Mouse (Mus musculus) liver, adult 2 months (tissue): ENCODE results near the gene Pnma1. TPM values are rescaled to one million over a fixed set of nuclear protein-coding genes. Genes with fewer than 3 reads are reported as not detected.

Experiments
- DNase-seq: peaks from one replicate; pipeline ENCODE4 v3.0.0-alpha.2; 2011; ENCODE audit warnings: low read depth, low spot score; ENCODE audit errors: extremely low read depth
- H3K27ac ChIP-seq: fragments of 200-500 bp; replicated peaks from 2 replicates; pipeline ENCODE4 v1.5.1; 2012; ENCODE audit warnings: low read depth, mild to moderate bottlenecking, control low read depth, inconsistent platforms, low read length; ENCODE audit not compliant: insufficient read depth
- H3K27me3 ChIP-seq: fragments of 200-500 bp; 2 replicates; pipeline ENCODE4 v1.6.1; 2012; ENCODE audit warnings: mild to moderate bottlenecking, moderate library complexity, low read length, inconsistent platforms; ENCODE audit not compliant: control insufficient read depth, insufficient read depth
- H3K36me3 ChIP-seq: fragments of 200-500 bp; 2 replicates; pipeline ENCODE4 v1.6.1; 2012; ENCODE audit warnings: low read length, inconsistent platforms; ENCODE audit not compliant: control insufficient read depth, insufficient read depth
- H3K4me1 ChIP-seq: fragments of 200-500 bp; 2 replicates; pipeline ENCODE4 v1.6.1; 2011; ENCODE audit warnings: low read length; ENCODE audit not compliant: control insufficient read depth, insufficient read depth
- H3K4me3 ChIP-seq: fragments of 200-500 bp; 2 replicates; pipeline ENCODE4 v1.5.1; 2011; ENCODE audit warnings: low read depth, mild to moderate bottlenecking, control low read depth, low read length, moderate library complexity; ENCODE audit not compliant: insufficient read depth
- H3K79me2 ChIP-seq: fragments of 200-500 bp; 2 replicates; pipeline ENCODE4 v1.6.1; 2012; ENCODE audit warnings: inconsistent platforms, mild to moderate bottlenecking, low read length, moderate library complexity; ENCODE audit not compliant: control insufficient read depth, insufficient read depth
- H3K9ac ChIP-seq: fragments of 200-500 bp; 2 replicates; pipeline ENCODE4 v1.6.1; 2012; ENCODE audit warnings: low read depth, mild to moderate bottlenecking, control low read depth, inconsistent platforms, low read length
- CTCF ChIP-seq: fragments of 200-500 bp; IDR thresholded peaks from 2 replicates; pipeline ENCODE4 v1.5.1; 2011; ENCODE audit warnings: low read depth, low read length, control low read depth
- POLR2A ChIP-seq: fragments of 200-500 bp; IDR thresholded peaks from 2 replicates; pipeline ENCODE4 v1.6.1; 2011; ENCODE audit warnings: low read length, control low read depth; ENCODE audit not compliant: insufficient read depth; ENCODE audit errors: extremely low read depth
- whole genome bisulfite sequencing: fragments of 180-500 bp; shearing (Covaris S2); methylation state at CpG from one replicate; pipeline ENCODE4 v1.1.7; 2018; 5-methylcytosine and 5-hydroxymethylcytosine counted together
- polyA plus RNA-seq: library from polyadenylated mRNA; depleted of rRNA; stranded (reverse); fragments of >200 nt; gene quantifications from 2 replicates; pipeline ENCODE4 v1.2.3, GENCODE M21; 2012
- total RNA-seq: library from RNA; depleted of rRNA; stranded (reverse); fragments of >200 nt; gene quantifications from 2 replicates; pipeline ENCODE4 v1.2.3, GENCODE M21; 2014

Gene Pnma1
- total and polyA plus RNA-seq, 2 experiments, result 0.18 TPM; not detected in 1

- peaks cover 63% of the 10 kb centered on the region for H3K4me1 ChIP-seq
- no peak overlapping the region; the same call in none of the 2 replicates for H3K4me3 ChIP-seq
- H3K27ac ChIP-seq, result peak overlapping the region; percentile 95
- H3K36me3 ChIP-seq, result peaks cover 4% of the 10 kb centered on the region
- peaks cover 58% of the 10 kb centered on the region for H3K79me2 ChIP-seq
- peak overlapping the region; percentile 81 for H3K9ac ChIP-seq
- no peaks in the 10 kb centered on the region for H3K27me3 ChIP-seq
- WGBS, result 24% methylated on average over 13 of the region's 13 CpGs
- DNase-seq, result no peak
- TF ChIP-seq CTCF, result no peak
- no peak for TF ChIP-seq POLR2A
These were observed 28.0 kb upstream of the Pnma1 start for GRCm38 (mm10) chr12:84176126-84176769.

- peak; percentile 88 for DNase-seq
- TF ChIP-seq POLR2A, result peak; percentile 48; the same call in 1 of the 2 replicates
- TF ChIP-seq CTCF, result no peak
- under 1% methylated on average over 20 of the region's 20 CpGs for WGBS
These were observed 27.4 kb upstream of the Pnma1 start for GRCm38 (mm10) chr12:84175659-84176061.

GRCm38 (mm10) chr12:84174871-84175270 lies 26.6 kb upstream of the Pnma1 start:
- Histone ChIP-seq H3K9ac (no peak overlapping the region), H3K27me3 (no peaks in the 10 kb centered on the region), H3K36me3 (peaks cover 6% of the 10 kb centered on the region), H3K27ac (peak overlapping the region; percentile 95), H3K79me2 (peaks cover 51% of the 10 kb centered on the region), H3K4me3 (no peak overlapping the region), H3K4me1 (peaks cover 49% of the 10 kb centered on the region)
- peak; percentile 98 for DNase-seq
- WGBS, result 13% methylated on average over 6 of the region's 6 CpGs
- TF ChIP-seq POLR2A, result 0 out of 2 replicates have a peak, but pooled peaks have one; percentile 12
- no peak for TF ChIP-seq CTCF

More at GRCm38 (mm10) chr12:84175659-84176061, 27.4 kb upstream of the Pnma1 start:
- peak overlapping the region; percentile 95 for H3K27ac ChIP-seq
- peaks cover 53% of the 10 kb centered on the region for H3K79me2 ChIP-seq
- H3K27me3 ChIP-seq, result no peaks in the 10 kb centered on the region
- H3K4me3 ChIP-seq, result peak overlapping the region; percentile 53
- peak overlapping the region; percentile 81 for H3K9ac ChIP-seq
- peaks cover 57% of the 10 kb centered on the region for H3K4me1 ChIP-seq
- H3K36me3 ChIP-seq, result peaks cover 6% of the 10 kb centered on the region

GRCm38 (mm10) chr12:84174190-84174811 lies 26.0 kb upstream of the Pnma1 start:
- Histone ChIP-seq H3K36me3 (peaks cover 6% of the 10 kb centered on the region), H3K27ac (peak overlapping the region; percentile 95), H3K27me3 (no peaks in the 10 kb centered on the region), H3K4me3 (peak overlapping the region; percentile 16; the same call in 1 of the 2 replicates), H3K79me2 (peaks cover 49% of the 10 kb centered on the region), H3K9ac (peak overlapping the region; percentile 52), H3K4me1 (peaks cover 48% of the 10 kb centered on the region)
- TF ChIP-seq POLR2A (no peak), CTCF (no peak)
- peak; percentile 95 for DNase-seq
- WGBS, result 2% methylated on average over 9 of the region's 9 CpGs

- H3K79me2 ChIP-seq, result peaks cover 44% of the 10 kb centered on the region
- WGBS, result 76% methylated on average over 13 of the region's 13 CpGs
- peaks cover 40% of the 10 kb centered on the region for H3K4me1 ChIP-seq
- no peak for DNase-seq
- peak overlapping the region; percentile 52 for H3K9ac ChIP-seq
- TF ChIP-seq CTCF (no peak), POLR2A (no peak)
- no peak overlapping the region; the same call in 1 of the 2 replicates for H3K4me3 ChIP-seq
- peak overlapping the region; percentile 95 for H3K27ac ChIP-seq
- peaks cover 6% of the 10 kb centered on the region for H3K36me3 ChIP-seq
- H3K27me3 ChIP-seq, result no peaks in the 10 kb centered on the region
These were observed 25.1 kb upstream of the Pnma1 start for GRCm38 (mm10) chr12:84173309-84173915.
